ENCODE assay signal across 27 mouse cellular contexts in genomic region chr7:119041502-119041901, GRCm38 (mm10). TPM values are rescaled to one million over a fixed set of nuclear protein-coding genes. Genes with fewer than 3 reads are reported as not detected.
"Had no signal": no experiment of that assay in that cellular context is flagged by ENCODE, and none has a peak within 500 bp of the region (broad histone marks: within the 10 kb centered on the region; RNA-seq: fewer than 3 reads in every experiment).

No protein-coding gene starts in this region.

- DNase-seq: cerebellum, adult 9-11 months; cerebellum, postnatal 10 days; cerebellum, postnatal 14 days; cerebellum, postnatal 25 days; cerebellum, postnatal 36 days; embryo, embryonic 11 days; forebrain, postnatal 0 days; gastrocnemius, adult 2 months; gastrocnemius, postnatal 10 days; gastrocnemius, postnatal 14 days; gastrocnemius, postnatal 25 days; gastrocnemius, postnatal 36 days; heart, adult 18-20 months; heart, adult 2 months had no signal

- ATAC-seq: forebrain, embryonic 13.5 days; forebrain, embryonic 14.5 days; forebrain, embryonic 15.5 days; forebrain, embryonic 16.5 days; forebrain, postnatal 0 days had no signal

- H3K27ac ChIP-seq: embryonic facial prominence, embryonic 10.5 days; embryonic facial prominence, embryonic 12.5 days; embryonic facial prominence, embryonic 13.5 days; embryonic facial prominence, embryonic 15.5 days; forebrain, embryonic 10.5 days; forebrain, embryonic 13.5 days; forebrain, embryonic 15.5 days; gastrocnemius, adult 2 months; heart, adult 2 months; heart, embryonic 10.5 days had no signal

- H3K9me3 ChIP-seq: embryonic facial prominence, embryonic 10.5 days; embryonic facial prominence, embryonic 12.5 days; embryonic facial prominence, embryonic 13.5 days; embryonic facial prominence, embryonic 15.5 days; forebrain, embryonic 10.5 days; forebrain, embryonic 13.5 days; forebrain, embryonic 15.5 days; heart, embryonic 10.5 days had no signal

- H3K27me3 ChIP-seq: embryonic facial prominence, embryonic 12.5 days; embryonic facial prominence, embryonic 13.5 days; embryonic facial prominence, embryonic 15.5 days; forebrain, embryonic 13.5 days; forebrain, embryonic 15.5 days had no signal

- H3K9ac ChIP-seq: embryonic facial prominence, embryonic 12.5 days; embryonic facial prominence, embryonic 13.5 days; embryonic facial prominence, embryonic 15.5 days; forebrain, embryonic 13.5 days; forebrain, embryonic 15.5 days; forebrain, postnatal 0 days had no signal

- H3K36me3 ChIP-seq: embryonic facial prominence, embryonic 10.5 days; embryonic facial prominence, embryonic 12.5 days; embryonic facial prominence, embryonic 13.5 days; embryonic facial prominence, embryonic 15.5 days; forebrain, embryonic 10.5 days; forebrain, embryonic 15.5 days; heart, embryonic 10.5 days had no signal

- H3K4me3 ChIP-seq: embryonic facial prominence, embryonic 10.5 days; embryonic facial prominence, embryonic 12.5 days; embryonic facial prominence, embryonic 13.5 days; embryonic facial prominence, embryonic 15.5 days; erythroblast, embryonic 14.5 days; forebrain, embryonic 10.5 days; forebrain, embryonic 13.5 days; forebrain, embryonic 15.5 days; gastrocnemius, adult 2 months; heart, adult 2 months; heart, embryonic 10.5 days had no signal

- H3K4me1 ChIP-seq: embryonic facial prominence, embryonic 12.5 days; embryonic facial prominence, embryonic 13.5 days; embryonic facial prominence, embryonic 15.5 days; forebrain, embryonic 10.5 days; forebrain, embryonic 13.5 days; forebrain, embryonic 15.5 days; heart, embryonic 10.5 days had no signal

- H3K4me2 ChIP-seq: embryonic facial prominence, embryonic 12.5 days; embryonic facial prominence, embryonic 13.5 days; embryonic facial prominence, embryonic 15.5 days; forebrain, embryonic 13.5 days; forebrain, embryonic 15.5 days; heart, embryonic 11.5 days had no signal

RNA-seq across cellular contexts. Expression of gene Gprc5b, which starts 46.5 kb away (rescaled TPM):
- total RNA-seq: granulocyte monocyte progenitor cell, adult 5-6 weeks had no signal
